Comparison of ENCODE assay signal across 17 mouse cellular contexts in the genomic region with DNA sequence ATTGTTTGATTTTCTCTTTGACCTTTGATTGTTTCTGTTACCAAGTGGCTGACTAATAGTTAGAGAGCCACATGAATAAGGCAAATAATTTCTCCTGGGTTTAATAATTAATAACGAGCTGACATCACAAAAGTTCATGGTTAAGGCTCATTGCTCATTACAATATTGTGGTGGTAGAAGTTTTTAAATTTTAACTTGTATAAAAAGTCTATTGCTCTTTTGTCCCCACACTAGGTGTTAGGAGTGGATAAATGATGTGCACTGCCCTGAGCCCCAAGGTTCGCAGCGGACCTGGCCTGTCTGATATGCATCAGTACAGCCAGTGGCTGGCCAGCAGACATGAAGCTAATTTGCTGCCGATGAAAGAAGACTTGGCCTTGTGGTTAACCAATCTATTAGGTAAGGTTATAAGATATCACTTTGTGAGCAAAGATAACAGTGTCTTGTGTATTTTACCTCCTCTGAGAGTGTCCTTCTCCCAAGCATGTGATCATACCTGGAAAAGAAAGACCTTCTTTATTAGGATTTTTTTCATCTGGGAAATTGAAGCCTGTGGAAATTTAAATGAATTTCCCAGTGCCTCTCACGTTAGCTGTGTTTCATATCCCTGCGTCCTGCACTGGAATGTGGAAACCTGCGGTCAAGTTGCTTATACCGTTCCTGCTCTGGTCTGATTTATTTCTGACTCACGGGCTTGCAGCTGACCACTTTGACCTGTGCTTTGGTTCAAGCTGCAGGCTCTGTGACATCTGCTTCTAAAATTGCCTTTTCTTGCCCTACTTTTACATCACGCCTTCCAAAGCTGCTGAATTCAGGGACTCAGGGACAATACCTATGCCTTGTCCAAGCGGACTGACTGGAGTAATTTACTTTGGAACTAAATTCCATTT. TPM values are rescaled to one million over a fixed set of nuclear protein-coding genes. Genes with fewer than 3 reads are reported as not detected.
DNase-seq lines count a peak whose midpoint lies in the region; ATAC-seq and TF ChIP-seq lines count a peak whose summit lies in the region.
"Had no signal": no experiment of that assay in that cellular context is flagged by ENCODE, and none has a peak within 500 bp of the region (broad histone marks: within the 10 kb centered on the region; RNA-seq: fewer than 3 reads in every experiment).

No protein-coding gene starts in this region.

- no peak for TF ChIP-seq POLR2A in liver, adult 2 months (IDR thresholded peaks at IDR 0.05; ENCODE audit: extremely low read depth, insufficient read depth, low read length)

- H3K4me1 ChIP-seq in liver, adult 2 months (ENCODE audit: control insufficient read depth, insufficient read depth, low read length), result peaks cover 22% of the 10 kb centered on the region
- H3K4me1 ChIP-seq in liver, postnatal 0 days (ENCODE audit: insufficient read depth), result 0 out of 2 replicates have a peak, but pooled peaks cover 3% of the 10 kb centered on the region
- no peaks in the 10 kb centered on the region for H3K4me1 ChIP-seq in intestine, postnatal 0 days (replicated peaks; ENCODE audit: control insufficient read depth, insufficient read depth, low read length)
- no peaks in the 10 kb centered on the region for H3K4me1 ChIP-seq in stomach, postnatal 0 days (replicated peaks; ENCODE audit: control insufficient read depth, insufficient read depth)
- H3K4me1 ChIP-seq: stomach, embryonic 15.5 days had no signal

- 44% methylated on average over 11 of the region's 11 CpGs for WGBS in liver, adult 2 months
- 76% methylated on average over 11 of the region's 11 CpGs for WGBS in liver, postnatal 0 days (ENCODE audit: insufficient replicate concordance)
- 50% methylated on average over 11 of the region's 11 CpGs for WGBS in intestine, postnatal 0 days
- WGBS in stomach, postnatal 0 days, result 66% methylated on average over 11 of the region's 11 CpGs

- no peaks in the 10 kb centered on the region for H3K36me3 ChIP-seq in liver, adult 2 months (ENCODE audit: control insufficient read depth, insufficient read depth, low read length)
- no peaks in the 10 kb centered on the region for H3K36me3 ChIP-seq in liver, postnatal 0 days (replicated peaks; ENCODE audit: insufficient read depth, low read length)
- no peaks in the 10 kb centered on the region for H3K36me3 ChIP-seq in intestine, postnatal 0 days (ENCODE audit: control insufficient read depth, insufficient read depth)
- H3K36me3 ChIP-seq in stomach, postnatal 0 days (ENCODE audit: control insufficient read depth, insufficient read depth, low read length), result no peaks in the 10 kb centered on the region
- H3K36me3 ChIP-seq: stomach, embryonic 15.5 days had no signal

- no peaks in the 10 kb centered on the region for H3K27me3 ChIP-seq in liver, adult 2 months (ENCODE audit: control insufficient read depth, insufficient read depth, low read length)
- no peaks in the 10 kb centered on the region for H3K27me3 ChIP-seq in liver, postnatal 0 days (ENCODE audit: insufficient read depth, low read length)
- no peaks in the 10 kb centered on the region for H3K27me3 ChIP-seq in intestine, postnatal 0 days (replicated peaks; ENCODE audit: control insufficient read depth, insufficient read depth, low read length)
- no peaks in the 10 kb centered on the region for H3K27me3 ChIP-seq in stomach, postnatal 0 days (ENCODE audit: control insufficient read depth, insufficient read depth, low read length)
- H3K27me3 ChIP-seq: CH12.LX; stomach, embryonic 15.5 days had no signal

- H3K9me3 ChIP-seq in liver, postnatal 0 days (ENCODE audit: low read length), result no peaks in the 10 kb centered on the region
- no peaks in the 10 kb centered on the region for H3K9me3 ChIP-seq in intestine, postnatal 0 days (ENCODE audit: control insufficient read depth)
- H3K9me3 ChIP-seq in stomach, postnatal 0 days (ENCODE audit: control insufficient read depth, low read length), result no peaks in the 10 kb centered on the region
- H3K9me3 ChIP-seq: stomach, embryonic 15.5 days had no signal

- no peak overlapping the region for H3K4me2 ChIP-seq in liver, postnatal 0 days (ENCODE audit: low read depth, low read length)
- peak overlapping the region; percentile 35; the same call in 1 of the 2 replicates for H3K4me2 ChIP-seq in intestine, postnatal 0 days (replicated peaks; ENCODE audit: low read depth)
- no peak overlapping the region for H3K4me2 ChIP-seq in stomach, postnatal 0 days (replicated peaks; ENCODE audit: low read depth)
- H3K4me2 ChIP-seq: stomach, embryonic 15.5 days had no signal

- TF ChIP-seq CTCF in liver, adult 2 months (IDR thresholded peaks at IDR 0.05; ENCODE audit: low read depth, low read length), result no peak
- no peak for TF ChIP-seq CTCF in liver, postnatal 0 days (IDR thresholded peaks at IDR 0.05; ENCODE audit: low read depth)
- TF ChIP-seq CTCF in intestine, postnatal 0 days (IDR thresholded peaks at IDR 0.05; ENCODE audit: low read depth), result no peak
- no peak for TF ChIP-seq CTCF in stomach, postnatal 0 days (IDR thresholded peaks at IDR 0.05; ENCODE audit: low read depth)

- DNase-seq in liver, adult 2 months (ENCODE audit: extremely low read depth, low read depth, low spot score), result peak; percentile 97
- DNase-seq in liver, postnatal 0 days, result no peak
- peak; percentile 74 to 88 for DNase-seq in kidney, postnatal 25 days
- DNase-seq in stomach, postnatal 0 days (ENCODE audit: low spot score), result no peak
- no peak for DNase-seq in spleen, postnatal 4 days (ENCODE audit: low spot score in 2 of 2)
- no peak for DNase-seq in cerebellum, adult 11-12 months
- DNase-seq in spleen, postnatal 10 days (ENCODE audit: low spot score in 2 of 2), result no peak
- DNase-seq: cerebellum, postnatal 36 days; heart, adult 11 months; lung, postnatal 10 days; right cerebral cortex, postnatal 14 days; thymus, postnatal 4 days had no signal

- peaks cover 2% of the 10 kb centered on the region; the same call in 1 of the 2 replicates for H3K79me2 ChIP-seq in liver, adult 2 months (ENCODE audit: control insufficient read depth, insufficient read depth, low read length)

- peak overlapping the region; percentile 12 for H3K9ac ChIP-seq in liver, adult 2 months (ENCODE audit: low read depth, low read length)
- H3K9ac ChIP-seq in liver, postnatal 0 days (replicated peaks), result no peak overlapping the region
- no peak overlapping the region for H3K9ac ChIP-seq in intestine, postnatal 0 days (ENCODE audit: low read depth, low read length)
- no peak overlapping the region for H3K9ac ChIP-seq in stomach, postnatal 0 days (ENCODE audit: low read length)
- H3K9ac ChIP-seq: stomach, embryonic 15.5 days had no signal

- H3K4me3 ChIP-seq in liver, adult 2 months (ENCODE audit: insufficient read depth, low read depth, low read length), result peak overlapping the region; percentile 32
- H3K4me3 ChIP-seq in liver, postnatal 0 days (ENCODE audit: low read depth, low read length), result no peak overlapping the region
- H3K4me3 ChIP-seq in intestine, postnatal 0 days (ENCODE audit: low read depth, low read length), result no peak overlapping the region
- H3K4me3 ChIP-seq in stomach, postnatal 0 days (ENCODE audit: low read depth, low read length), result no peak overlapping the region
- H3K4me3 ChIP-seq: stomach, embryonic 15.5 days had no signal

- no peak for TF ChIP-seq EP300 in liver, postnatal 0 days (IDR thresholded peaks at IDR 0.05; ENCODE audit: low read depth)
- no peak for TF ChIP-seq EP300 in stomach, postnatal 0 days (optimal IDR thresholded peaks at IDR 0.05)

- ATAC-seq in liver, postnatal 0 days, result no peak
- ATAC-seq in intestine, postnatal 0 days, result peak; percentile 63
- ATAC-seq in stomach, postnatal 0 days (ENCODE audit: low FRiP score, low TSS enrichment), result peak; percentile 66
- ATAC-seq: inflammation-experienced regulatory T-cells, adult 6 months; midbrain, embryonic 16.5 days had no signal

- H3K27ac ChIP-seq in liver, adult 2 months (replicated peaks; ENCODE audit: insufficient read depth, low read depth, low read length), result peak overlapping the region; percentile 73
- no peak overlapping the region for H3K27ac ChIP-seq in liver, postnatal 0 days (ENCODE audit: low read depth)
- H3K27ac ChIP-seq in intestine, postnatal 0 days (ENCODE audit: low read depth, low read length), result no peak overlapping the region
- no peak overlapping the region for H3K27ac ChIP-seq in stomach, postnatal 0 days (replicated peaks)

RNA-seq across cellular contexts. Expression of gene Fancf, which starts 25.9 kb away (rescaled TPM):
- 4.9 and 6.1 TPM in 2 replicates for total RNA-seq in liver, adult 2 months (2014; rRNA removed)
- 6.0 and 6.4 TPM in 2 replicates for polyA plus RNA-seq in liver, adult 2 months (2012; rRNA removed)
- 4.8 and 5.5 TPM in 2 replicates for polyA plus RNA-seq in liver, postnatal 0 days (2015; fragmentation: Nextera tagmentation; extraction: Ambion mirVana)
- 5.9 and 6.0 TPM in 2 replicates for polyA plus RNA-seq in intestine, postnatal 0 days (2015; fragmentation: Nextera tagmentation; extraction: Ambion mirVana)
- polyA plus RNA-seq in stomach, postnatal 0 days (2015; fragmentation: Nextera tagmentation; extraction: Ambion mirVana), result 4.6 and 5.3 TPM in 2 replicates

RNA-seq across cellular contexts. Expression of gene Gas2, which starts 26.1 kb away (rescaled TPM):
- 43.6 and 99.9 TPM in 2 replicates for total RNA-seq in liver, adult 2 months (2014; rRNA removed)
- 15.7 and 23.0 TPM in 2 replicates for polyA plus RNA-seq in liver, adult 2 months (2012; rRNA removed)
- polyA plus RNA-seq in liver, postnatal 0 days (2015; fragmentation: Nextera tagmentation; extraction: Ambion mirVana), result 6.1 and 6.4 TPM in 2 replicates
- 5.3 and 6.3 TPM in 2 replicates for polyA plus RNA-seq in intestine, postnatal 0 days (2015; fragmentation: Nextera tagmentation; extraction: Ambion mirVana)
- 5.0 and 5.2 TPM in 2 replicates for polyA plus RNA-seq in stomach, postnatal 0 days (2015; fragmentation: Nextera tagmentation; extraction: Ambion mirVana)

Comparison
In these comparisons a context has a peak if more than half of its experiments do, and no peak if none do; other contexts are left out.
1. DNase-seq: peak in liver, adult 2 months (single experiment) and kidney, postnatal 25 days (2 of 2); none in liver, postnatal 0 days (single experiment), stomach, postnatal 0 days (single experiment), spleen, postnatal 4 days (0 of 2), cerebellum, adult 11-12 months (single experiment) and spleen, postnatal 10 days (0 of 2).